Comparison of ENCODE assay signal across 31 mouse cellular contexts in genomic region chr7:105441426-105441825, GRCm38 (mm10). TPM values are rescaled to one million over a fixed set of nuclear protein-coding genes. Genes with fewer than 3 reads are reported as not detected.
"Had no signal": no experiment of that assay in that cellular context is flagged by ENCODE, and none has a peak within 500 bp of the region (broad histone marks: within the 10 kb centered on the region; RNA-seq: fewer than 3 reads in every experiment).

No protein-coding gene starts in this region.

- H3K9me3 ChIP-seq: heart, embryonic 13.5 days; heart, embryonic 15.5 days; hindbrain, embryonic 13.5 days; hindbrain, embryonic 15.5 days; kidney, embryonic 15.5 days; limb, embryonic 10.5 days; limb, embryonic 12.5 days had no signal

- DNase-seq: gastrocnemius, postnatal 14 days; gastrocnemius, postnatal 36 days; heart, adult 18-20 months; heart, postnatal 14 days; heart, postnatal 36 days; kidney, adult 11 months; kidney, adult 2 months; kidney, adult 9 months; kidney, postnatal 14 days; kidney, postnatal 4 days; liver had no signal

- H3K4me2 ChIP-seq: heart, embryonic 11.5 days; heart, embryonic 13.5 days; heart, embryonic 15.5 days; hindbrain, embryonic 13.5 days; hindbrain, embryonic 15.5 days; kidney, embryonic 15.5 days; limb, embryonic 12.5 days; liver, embryonic 11.5 days had no signal

- H3K4me3 ChIP-seq: heart, embryonic 13.5 days; heart, embryonic 15.5 days; hindbrain, embryonic 13.5 days; hindbrain, embryonic 15.5 days; kidney, embryonic 15.5 days; layer of hippocampus, adult 2 months; left cerebral cortex, adult 2 months; limb, embryonic 10.5 days; limb, embryonic 12.5 days had no signal

- H3K9ac ChIP-seq: heart, embryonic 13.5 days; heart, embryonic 15.5 days; hindbrain, embryonic 13.5 days; hindbrain, embryonic 15.5 days; kidney, embryonic 15.5 days; limb, embryonic 12.5 days had no signal

- H3K27me3 ChIP-seq: heart, embryonic 13.5 days; heart, embryonic 15.5 days; hindbrain, embryonic 13.5 days; hindbrain, embryonic 15.5 days; kidney, embryonic 15.5 days; limb, embryonic 12.5 days had no signal

- ATAC-seq: hindbrain, postnatal 0 days; intestine, embryonic 16.5 days had no signal

- H3K4me1 ChIP-seq: hindbrain, embryonic 13.5 days; hindbrain, embryonic 15.5 days; kidney, embryonic 15.5 days; limb, embryonic 10.5 days; limb, embryonic 12.5 days had no signal

- H3K27ac ChIP-seq: heart, embryonic 13.5 days; heart, embryonic 15.5 days; hindbrain, embryonic 13.5 days; hindbrain, embryonic 15.5 days; hindbrain, postnatal 0 days; kidney, embryonic 15.5 days; kidney, postnatal 0 days; layer of hippocampus, adult 2 months; left cerebral cortex, adult 2 months; limb, embryonic 10.5 days; limb, embryonic 12.5 days had no signal

- H3K36me3 ChIP-seq: heart, embryonic 13.5 days; heart, embryonic 15.5 days; hindbrain, embryonic 13.5 days; hindbrain, embryonic 15.5 days; kidney, embryonic 15.5 days; limb, embryonic 10.5 days; limb, embryonic 12.5 days had no signal

RNA-seq across cellular contexts. Expression of gene Cckbr, which starts 15.9 kb away (rescaled TPM):
- total RNA-seq: gastrocnemius, adult 18-20 months; gastrocnemius, adult 8-10 months; gastrocnemius, postnatal 14 days; gastrocnemius, postnatal 36 days; heart, adult 18-20 months; heart, adult 8-10 months; heart, postnatal 14 days; heart, postnatal 36 days; hematopoietic stem cell, adult 5-6 weeks had no signal
- polyA plus RNA-seq: heart, embryonic 15.5 days; heart, postnatal 0 days; limb, embryonic 12.5 days had no signal

RNA-seq across cellular contexts. Expression of gene Cnga4, which starts 37.1 kb away (rescaled TPM):
- total RNA-seq: gastrocnemius, adult 18-20 months; gastrocnemius, adult 8-10 months; gastrocnemius, postnatal 14 days; gastrocnemius, postnatal 36 days; heart, adult 18-20 months; heart, adult 8-10 months; heart, postnatal 36 days; hematopoietic stem cell, adult 5-6 weeks had no signal
- polyA plus RNA-seq: heart, embryonic 11.5 days; heart, embryonic 13.5 days; heart, embryonic 15.5 days; heart, postnatal 0 days; intestine, embryonic 14.5 days; kidney, postnatal 0 days; limb, embryonic 12.5 days; liver, embryonic 11.5 days had no signal
